ENCODE assay signal across 8 mouse cellular contexts in genomic region chr16:34078732-34079131, GRCm38 (mm10).
A peak's percentile ranks its signal among the peaks of the same experiment; 100 is the strongest.
DNase-seq lines count a peak whose midpoint lies in the region; ATAC-seq and TF ChIP-seq lines count a peak whose summit lies in the region.
"Had no signal": no experiment of that assay in that cellular context is flagged by ENCODE, and none has a peak within 500 bp of the region (broad histone marks: within the 10 kb centered on the region; RNA-seq: fewer than 3 reads in every experiment).

No protein-coding gene starts in this region.

- H3K4me1 ChIP-seq in liver, postnatal 0 days (ENCODE audit: insufficient read depth): peaks cover 13% of the 10 kb centered on the region
- H3K4me1 ChIP-seq in embryonic facial prominence, embryonic 13.5 days: peaks cover 62% of the 10 kb centered on the region
- H3K4me1 ChIP-seq in heart, postnatal 0 days (ENCODE audit: control insufficient read depth, insufficient read depth): peaks cover 45% of the 10 kb centered on the region
- H3K4me1 ChIP-seq in olfactory bulb, adult 2 months (ENCODE audit: control insufficient read depth, insufficient read depth, low read length): peaks cover 34% of the 10 kb centered on the region

- no peak overlapping the region for H3K9ac ChIP-seq in liver, postnatal 0 days (replicated peaks)
- no peak overlapping the region for H3K9ac ChIP-seq in embryonic facial prominence, embryonic 13.5 days
- no peak overlapping the region for H3K9ac ChIP-seq in heart, postnatal 0 days (replicated peaks; ENCODE audit: low read depth, low read length)

- WGBS in liver, postnatal 0 days (ENCODE audit: insufficient replicate concordance): 67% methylated on average over 2 of the region's 2 CpGs
- 43% methylated on average over 2 of the region's 2 CpGs for WGBS in embryonic facial prominence, embryonic 13.5 days
- WGBS in heart, postnatal 0 days: 52% methylated on average over 2 of the region's 2 CpGs
- 36% methylated on average over 2 of the region's 2 CpGs for WGBS in olfactory bulb, adult 2 months

- no peak overlapping the region for H3K4me3 ChIP-seq in liver, postnatal 0 days (ENCODE audit: low read depth, low read length)
- no peak overlapping the region for H3K4me3 ChIP-seq in embryonic facial prominence, embryonic 13.5 days
- no peak overlapping the region for H3K4me3 ChIP-seq in heart, postnatal 0 days (ENCODE audit: low read depth, low read length)
- H3K4me3 ChIP-seq in olfactory bulb, adult 2 months (ENCODE audit: insufficient read depth, low read depth, low read length): no peak overlapping the region

- DNase-seq in liver: peak; percentile 17
- DNase-seq in liver, postnatal 0 days: no peak
- peak; percentile 72 for DNase-seq in heart, postnatal 0 days (ENCODE audit: low spot score)
- DNase-seq in kidney, postnatal 14 days: no peak
- DNase-seq in ovary, postnatal 14 days (ENCODE audit: low spot score): no peak

- no peak for TF ChIP-seq EP300 in liver, postnatal 0 days (IDR thresholded peaks at IDR 0.05; ENCODE audit: low read depth)
- peak; percentile 62; the same call in 1 of the 2 replicates for TF ChIP-seq EP300 in heart, postnatal 0 days (IDR thresholded peaks at IDR 0.05; ENCODE audit: low read depth)

- no peaks in the 10 kb centered on the region for H3K36me3 ChIP-seq in liver, postnatal 0 days (replicated peaks; ENCODE audit: insufficient read depth, low read length)
- no peaks in the 10 kb centered on the region for H3K36me3 ChIP-seq in embryonic facial prominence, embryonic 13.5 days
- no peaks in the 10 kb centered on the region for H3K36me3 ChIP-seq in heart, postnatal 0 days (replicated peaks; ENCODE audit: control insufficient read depth, insufficient read depth, low read length)

- no peak overlapping the region for H3K27ac ChIP-seq in liver, postnatal 0 days (ENCODE audit: low read depth)
- peak overlapping the region; percentile 68 for H3K27ac ChIP-seq in embryonic facial prominence, embryonic 13.5 days
- H3K27ac ChIP-seq in heart, postnatal 0 days (ENCODE audit: low read depth): peak overlapping the region; percentile 91
- H3K27ac ChIP-seq in olfactory bulb, adult 2 months (ENCODE audit: insufficient read depth, low read depth, low read length): peak overlapping the region; percentile 94

- H3K4me2 ChIP-seq in liver, postnatal 0 days (ENCODE audit: low read depth, low read length): no peak overlapping the region
- H3K4me2 ChIP-seq in embryonic facial prominence, embryonic 13.5 days: peak overlapping the region; percentile 33
- no peak overlapping the region for H3K4me2 ChIP-seq in heart, postnatal 0 days (ENCODE audit: low read depth, low read length)

- ATAC-seq in liver, postnatal 0 days: no peak
- ATAC-seq in embryonic facial prominence, embryonic 13.5 days (ENCODE audit: insufficient number of reproducible peaks, insufficient read depth, low FRiP score, low TSS enrichment, low read depth): no peak
- no peak for ATAC-seq in heart, postnatal 0 days (ENCODE audit: insufficient read depth, low read depth)
- ATAC-seq: lung, postnatal 0 days had no signal

- no peaks in the 10 kb centered on the region for H3K27me3 ChIP-seq in liver, postnatal 0 days (ENCODE audit: insufficient read depth, low read length)
- no peaks in the 10 kb centered on the region for H3K27me3 ChIP-seq in embryonic facial prominence, embryonic 13.5 days
- no peaks in the 10 kb centered on the region for H3K27me3 ChIP-seq in heart, postnatal 0 days (ENCODE audit: control insufficient read depth, insufficient read depth, low read length)

- no peak for TF ChIP-seq POLR2A in olfactory bulb, adult 2 months (IDR thresholded peaks at IDR 0.05; ENCODE audit: insufficient read depth, low read depth, low read length)

- H3K9me3 ChIP-seq in liver, postnatal 0 days (ENCODE audit: low read length): no peaks in the 10 kb centered on the region
- H3K9me3 ChIP-seq in embryonic facial prominence, embryonic 13.5 days: no peaks in the 10 kb centered on the region; the same call in 1 of the 2 replicates
- H3K9me3 ChIP-seq in heart, postnatal 0 days (replicated peaks; ENCODE audit: control insufficient read depth, low read length): 0 out of 2 replicates have a peak, but pooled peaks cover 3% of the 10 kb centered on the region

- no peak for TF ChIP-seq CTCF in liver, postnatal 0 days (IDR thresholded peaks at IDR 0.05; ENCODE audit: low read depth)
- no peak for TF ChIP-seq CTCF in heart, postnatal 0 days (IDR thresholded peaks at IDR 0.05; ENCODE audit: low read depth)
- no peak for TF ChIP-seq CTCF in olfactory bulb, adult 2 months (IDR thresholded peaks at IDR 0.05; ENCODE audit: insufficient read depth, low read depth, low read length)

Comparison
In these comparisons a context has a peak if more than half of its experiments do, and no peak if none do; other contexts are left out.
1. DNase-seq: peak in liver (single experiment) and heart, postnatal 0 days (single experiment); none in liver, postnatal 0 days (single experiment), kidney, postnatal 14 days (single experiment) and ovary, postnatal 14 days (single experiment).